Mouse (Mus musculus): ENCODE data around the gene Lpo. TPM values are rescaled to one million over a fixed set of nuclear protein-coding genes. Genes with fewer than 3 reads are reported as not detected.

Lpo gene
- polyA plus RNA-seq, 1 experiment from 2014 or later: 0.25 TPM

GRCm38 (mm10) chr11:87854550-87854949 is 26.5 kb upstream of the Lpo start:
- H3K27ac ChIP-seq (replicated peaks; ENCODE audit: low read depth, low read length): no peak overlapping the region
- no peak overlapping the region for H3K4me3 ChIP-seq (ENCODE audit: low read depth, low read length)
- H3K27me3 ChIP-seq (ENCODE audit: control insufficient read depth, insufficient read depth, low read length): no peaks in the 10 kb centered on the region
- DNase-seq (ENCODE audit: low spot score) (no peak), ATAC-seq (replicated peaks; ENCODE audit: insufficient number of reproducible peaks, low FRiP score, low TSS enrichment, low read depth) (no peak)
- 90% methylated on average over 7 of the region's 7 CpGs for WGBS
- no peak overlapping the region for H3K9ac ChIP-seq (replicated peaks; ENCODE audit: low read length)
- no peaks in the 10 kb centered on the region for H3K36me3 ChIP-seq (replicated peaks; ENCODE audit: control insufficient read depth, insufficient read depth, low read depth, low read length)
- no peaks in the 10 kb centered on the region for H3K4me1 ChIP-seq (ENCODE audit: control insufficient read depth, insufficient read depth, low read length)
- no peak overlapping the region for H3K4me2 ChIP-seq (ENCODE audit: low read depth, low read length)
- H3K9me3 ChIP-seq (replicated peaks; ENCODE audit: control insufficient read depth, low read length): no peaks in the 10 kb centered on the region

GRCm38 (mm10) chr11:87853597-87853954 is 25.5 kb upstream of the Lpo start:
- Histone ChIP-seq H3K9ac (replicated peaks; ENCODE audit: low read length) (peak overlapping the region; percentile 62), H3K36me3 (replicated peaks; ENCODE audit: control insufficient read depth, insufficient read depth, low read depth, low read length) (no peaks in the 10 kb centered on the region), H3K4me3 (ENCODE audit: low read depth, low read length) (peak overlapping the region; percentile 49), H3K27ac (replicated peaks; ENCODE audit: low read depth, low read length) (no peak overlapping the region), H3K27me3 (ENCODE audit: control insufficient read depth, insufficient read depth, low read length) (no peaks in the 10 kb centered on the region), H3K9me3 (replicated peaks; ENCODE audit: control insufficient read depth, low read length) (no peaks in the 10 kb centered on the region), H3K4me1 (ENCODE audit: control insufficient read depth, insufficient read depth, low read length) (no peaks in the 10 kb centered on the region), H3K4me2 (ENCODE audit: low read depth, low read length) (peak overlapping the region; percentile 58)
- 36% methylated on average over 8 of the region's 8 CpGs for WGBS
- no peak for ATAC-seq (replicated peaks; ENCODE audit: insufficient number of reproducible peaks, low FRiP score, low TSS enrichment, low read depth)
- peak; percentile 4 for DNase-seq (ENCODE audit: low spot score)

GRCm38 (mm10) chr11:87852690-87853596 is 24.9 kb upstream of the Lpo start, which contains the start of gene Mks1:
Mks1 (plus strand) TSS chr11:87853215.
- Histone ChIP-seq H3K4me2 (ENCODE audit: low read depth, low read length) (peak within 1 kb of the TSS; percentile 58), H3K27ac (replicated peaks; ENCODE audit: low read depth, low read length) (no peak within 1 kb of the TSS), H3K9ac (replicated peaks; ENCODE audit: low read length) (peak within 1 kb of the TSS; percentile 62), H3K4me1 (ENCODE audit: control insufficient read depth, insufficient read depth, low read length) (no peaks in the 10 kb centered on the region), H3K9me3 (replicated peaks; ENCODE audit: control insufficient read depth, low read length) (no peaks in the 10 kb centered on the region), H3K27me3 (ENCODE audit: control insufficient read depth, insufficient read depth, low read length) (no peaks in the 10 kb centered on the region), H3K36me3 (replicated peaks; ENCODE audit: control insufficient read depth, insufficient read depth, low read depth, low read length) (no peaks in the 10 kb centered on the region), H3K4me3 (ENCODE audit: low read depth, low read length) (peak within 1 kb of the TSS; percentile 49)
- 5% methylated on average over 40 of the region's 40 CpGs for WGBS
- peak; percentile 92 for ATAC-seq (replicated peaks; ENCODE audit: insufficient number of reproducible peaks, low FRiP score, low TSS enrichment, low read depth)
- peak; percentile 98 for DNase-seq (ENCODE audit: low spot score)

- no peak for ATAC-seq (replicated peaks; ENCODE audit: insufficient number of reproducible peaks, low FRiP score, low TSS enrichment, low read depth)
- no peak for DNase-seq (ENCODE audit: low spot score)
- H3K4me3 ChIP-seq (ENCODE audit: low read depth, low read length): no peak overlapping the region
- H3K9ac ChIP-seq (replicated peaks; ENCODE audit: low read length): no peak overlapping the region
- H3K4me1 ChIP-seq (ENCODE audit: control insufficient read depth, insufficient read depth, low read length): no peaks in the 10 kb centered on the region
- no peak overlapping the region for H3K4me2 ChIP-seq (ENCODE audit: low read depth, low read length)
- no peak overlapping the region for H3K27ac ChIP-seq (replicated peaks; ENCODE audit: low read depth, low read length)
- H3K27me3 ChIP-seq (ENCODE audit: control insufficient read depth, insufficient read depth, low read length): no peaks in the 10 kb centered on the region
- H3K36me3 ChIP-seq (replicated peaks; ENCODE audit: control insufficient read depth, insufficient read depth, low read depth, low read length): no peaks in the 10 kb centered on the region
- H3K9me3 ChIP-seq (replicated peaks; ENCODE audit: control insufficient read depth, low read length): no peaks in the 10 kb centered on the region
- WGBS: 83% methylated on average over 6 of the region's 6 CpGs
Measured at GRCm38 (mm10) chr11:87847884-87848283, 19.8 kb upstream of the Lpo start.

GRCm38 (mm10) chr11:87846968-87847600 is 19.0 kb upstream of the Lpo start:
- ATAC-seq (replicated peaks; ENCODE audit: insufficient number of reproducible peaks, low FRiP score, low TSS enrichment, low read depth) (no peak), DNase-seq (ENCODE audit: low spot score) (no peak)
- Histone ChIP-seq H3K9me3 (replicated peaks; ENCODE audit: control insufficient read depth, low read length) (no peaks in the 10 kb centered on the region), H3K27ac (replicated peaks; ENCODE audit: low read depth, low read length) (no peak overlapping the region), H3K36me3 (replicated peaks; ENCODE audit: control insufficient read depth, insufficient read depth, low read depth, low read length) (no peaks in the 10 kb centered on the region), H3K9ac (replicated peaks; ENCODE audit: low read length) (no peak overlapping the region), H3K4me1 (ENCODE audit: control insufficient read depth, insufficient read depth, low read length) (no peaks in the 10 kb centered on the region), H3K4me3 (ENCODE audit: low read depth, low read length) (no peak overlapping the region), H3K27me3 (ENCODE audit: control insufficient read depth, insufficient read depth, low read length) (no peaks in the 10 kb centered on the region), H3K4me2 (ENCODE audit: low read depth, low read length) (no peak overlapping the region)
- 85% methylated on average over 12 of the region's 12 CpGs for WGBS

- DNase-seq (ENCODE audit: low spot score) (no peak), ATAC-seq (replicated peaks; ENCODE audit: insufficient number of reproducible peaks, low FRiP score, low TSS enrichment, low read depth) (no peak)
- H3K4me3 ChIP-seq (ENCODE audit: low read depth, low read length): no peak overlapping the region
- no peaks in the 10 kb centered on the region; the same call in 1 of the 2 replicates for H3K27me3 ChIP-seq (ENCODE audit: control insufficient read depth, insufficient read depth, low read length)
- no peaks in the 10 kb centered on the region for H3K36me3 ChIP-seq (replicated peaks; ENCODE audit: control insufficient read depth, insufficient read depth, low read depth, low read length)
- H3K27ac ChIP-seq (replicated peaks; ENCODE audit: low read depth, low read length): no peak overlapping the region
- H3K4me1 ChIP-seq (ENCODE audit: control insufficient read depth, insufficient read depth, low read length): no peaks in the 10 kb centered on the region
- no peak overlapping the region for H3K4me2 ChIP-seq (ENCODE audit: low read depth, low read length)
- H3K9me3 ChIP-seq (replicated peaks; ENCODE audit: control insufficient read depth, low read length): no peaks in the 10 kb centered on the region
- H3K9ac ChIP-seq (replicated peaks; ENCODE audit: low read length): no peak overlapping the region
- WGBS: 85% methylated on average over 3 of the region's 3 CpGs
Measured at GRCm38 (mm10) chr11:87841436-87841835, 13.3 kb upstream of the Lpo start.

- Histone ChIP-seq H3K27ac (replicated peaks; ENCODE audit: low read depth, low read length) (no peak overlapping the region), H3K36me3 (replicated peaks; ENCODE audit: control insufficient read depth, insufficient read depth, low read depth, low read length) (no peaks in the 10 kb centered on the region), H3K27me3 (ENCODE audit: control insufficient read depth, insufficient read depth, low read length) (no peaks in the 10 kb centered on the region; the same call in 1 of the 2 replicates), H3K4me3 (ENCODE audit: low read depth, low read length) (no peak overlapping the region), H3K4me2 (ENCODE audit: low read depth, low read length) (no peak overlapping the region), H3K9me3 (replicated peaks; ENCODE audit: control insufficient read depth, low read length) (no peaks in the 10 kb centered on the region), H3K4me1 (ENCODE audit: control insufficient read depth, insufficient read depth, low read length) (no peaks in the 10 kb centered on the region), H3K9ac (replicated peaks; ENCODE audit: low read length) (no peak overlapping the region)
- 85% methylated on average over 8 of the region's 8 CpGs for WGBS
- DNase-seq (ENCODE audit: low spot score) (no peak), ATAC-seq (replicated peaks; ENCODE audit: insufficient number of reproducible peaks, low FRiP score, low TSS enrichment, low read depth) (no peak)
Measured at GRCm38 (mm10) chr11:87840676-87841075, 12.6 kb upstream of the Lpo start.

- Histone ChIP-seq H3K4me1 (ENCODE audit: control insufficient read depth, insufficient read depth, low read length) (no peaks in the 10 kb centered on the region), H3K9me3 (replicated peaks; ENCODE audit: control insufficient read depth, low read length) (no peaks in the 10 kb centered on the region), H3K27me3 (ENCODE audit: control insufficient read depth, insufficient read depth, low read length) (no peaks in the 10 kb centered on the region), H3K36me3 (replicated peaks; ENCODE audit: control insufficient read depth, insufficient read depth, low read depth, low read length) (no peaks in the 10 kb centered on the region), H3K27ac (replicated peaks; ENCODE audit: low read depth, low read length) (no peak overlapping the region), H3K4me2 (ENCODE audit: low read depth, low read length) (no peak overlapping the region), H3K4me3 (ENCODE audit: low read depth, low read length) (no peak overlapping the region), H3K9ac (replicated peaks; ENCODE audit: low read length) (no peak overlapping the region)
- 22% methylated on average over 5 of the region's 5 CpGs for WGBS
- DNase-seq (ENCODE audit: low spot score) (no peak), ATAC-seq (replicated peaks; ENCODE audit: insufficient number of reproducible peaks, low FRiP score, low TSS enrichment, low read depth) (no peak)
Measured at GRCm38 (mm10) chr11:87821502-87821901, 6.6 kb downstream of the Lpo start.
